Mouse (Mus musculus) mouse trophoblast stem cell (cell line): ENCODE data around the gene Slc23a2.

Experiments
- in situ Hi-C, 2 experiments: fragments of 300-500 bp; cut with MseI, MboI; formaldehyde crosslinking; loops; 2 replicates in 1 of 2; 3 replicates in 1 of 2; pipeline ENCODE4 v1.15.1; 2025

The Slc23a2 gene

GRCm38 (mm10) chr2:132051798-132052197 is 93.1 kb downstream of the Slc23a2 start:
- in situ Hi-C loops = no loop called here

DNA sequence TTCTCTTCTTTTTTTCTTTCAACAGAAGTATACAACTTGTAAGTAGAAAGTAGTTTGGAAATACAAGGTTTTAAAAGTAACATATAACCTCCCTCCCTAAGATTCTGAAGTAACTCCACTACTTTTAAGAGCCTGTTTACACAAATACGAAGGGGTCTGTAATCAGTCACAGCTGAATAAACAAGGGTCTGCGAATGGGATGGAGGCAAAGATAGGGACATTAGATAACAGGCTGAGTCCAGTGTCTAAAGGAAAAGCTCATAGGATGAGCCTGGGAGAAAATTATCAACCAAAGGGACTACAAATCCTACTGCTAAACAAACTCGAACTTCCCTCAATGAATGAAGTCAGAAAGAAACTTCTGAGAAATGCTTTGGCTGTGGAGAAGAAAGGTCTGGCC is 95.0 kb downstream of the Slc23a2 start:
- in situ Hi-C loops = no loop called here

- in situ Hi-C loops = no loop called here
Observed at GRCm38 (mm10) chr2:132049491-132049890, 95.4 kb downstream of the Slc23a2 start.

DNA sequence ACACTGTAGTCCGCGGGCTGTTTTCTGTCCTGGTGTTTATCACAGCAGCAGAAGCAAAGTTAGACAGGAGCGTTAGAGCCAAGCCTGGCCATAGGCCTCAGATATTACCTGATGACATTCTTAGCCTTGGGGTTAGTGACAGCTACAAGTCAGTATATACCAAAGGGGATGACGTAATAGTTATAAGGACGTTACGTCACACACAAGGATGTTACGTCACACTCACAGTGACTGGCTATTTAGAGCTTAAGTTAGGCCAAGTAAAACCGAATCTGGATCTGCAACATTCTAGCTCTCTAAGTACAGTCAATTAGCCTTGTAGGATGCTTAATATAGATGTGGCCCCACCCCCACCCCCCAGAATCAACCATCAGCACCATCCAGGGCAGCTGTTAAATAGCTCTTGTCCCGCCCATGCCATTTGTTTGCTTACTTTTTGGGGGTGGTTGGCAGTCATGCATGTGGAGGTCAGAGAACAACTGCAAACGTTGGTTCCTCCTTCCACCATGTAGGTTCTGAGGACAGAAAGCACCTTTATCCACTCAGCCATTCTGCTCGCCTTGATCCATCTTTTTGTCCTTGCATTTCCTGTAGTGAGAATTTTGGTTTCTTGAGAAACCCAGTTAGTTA is 96.7 kb downstream of the Slc23a2 start:
- in situ Hi-C loops = no loop called here

GRCm38 (mm10) chr2:132047364-132047763 is 97.5 kb downstream of the Slc23a2 start:
- in situ Hi-C loops = no loop called here

DNA sequence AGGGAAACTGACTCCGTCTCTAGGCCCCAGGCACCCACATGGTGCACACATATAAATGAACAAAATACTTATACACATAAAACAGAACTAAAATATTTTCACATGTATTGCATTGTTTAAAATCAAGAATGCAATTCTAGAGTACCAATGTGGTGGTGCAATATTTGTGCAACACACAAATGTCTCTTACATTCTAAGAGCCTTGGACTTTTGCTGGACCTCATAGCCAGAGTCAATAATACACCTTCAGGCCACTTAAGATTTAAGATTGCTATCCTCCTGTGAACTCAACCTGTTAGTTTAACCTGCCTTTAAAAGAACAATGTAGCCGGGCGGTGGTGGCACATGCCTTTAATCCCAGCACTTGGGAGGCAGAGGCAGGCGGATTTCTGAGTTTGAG is 98.2 kb downstream of the Slc23a2 start:
- in situ Hi-C loops = no loop called here

DNA sequence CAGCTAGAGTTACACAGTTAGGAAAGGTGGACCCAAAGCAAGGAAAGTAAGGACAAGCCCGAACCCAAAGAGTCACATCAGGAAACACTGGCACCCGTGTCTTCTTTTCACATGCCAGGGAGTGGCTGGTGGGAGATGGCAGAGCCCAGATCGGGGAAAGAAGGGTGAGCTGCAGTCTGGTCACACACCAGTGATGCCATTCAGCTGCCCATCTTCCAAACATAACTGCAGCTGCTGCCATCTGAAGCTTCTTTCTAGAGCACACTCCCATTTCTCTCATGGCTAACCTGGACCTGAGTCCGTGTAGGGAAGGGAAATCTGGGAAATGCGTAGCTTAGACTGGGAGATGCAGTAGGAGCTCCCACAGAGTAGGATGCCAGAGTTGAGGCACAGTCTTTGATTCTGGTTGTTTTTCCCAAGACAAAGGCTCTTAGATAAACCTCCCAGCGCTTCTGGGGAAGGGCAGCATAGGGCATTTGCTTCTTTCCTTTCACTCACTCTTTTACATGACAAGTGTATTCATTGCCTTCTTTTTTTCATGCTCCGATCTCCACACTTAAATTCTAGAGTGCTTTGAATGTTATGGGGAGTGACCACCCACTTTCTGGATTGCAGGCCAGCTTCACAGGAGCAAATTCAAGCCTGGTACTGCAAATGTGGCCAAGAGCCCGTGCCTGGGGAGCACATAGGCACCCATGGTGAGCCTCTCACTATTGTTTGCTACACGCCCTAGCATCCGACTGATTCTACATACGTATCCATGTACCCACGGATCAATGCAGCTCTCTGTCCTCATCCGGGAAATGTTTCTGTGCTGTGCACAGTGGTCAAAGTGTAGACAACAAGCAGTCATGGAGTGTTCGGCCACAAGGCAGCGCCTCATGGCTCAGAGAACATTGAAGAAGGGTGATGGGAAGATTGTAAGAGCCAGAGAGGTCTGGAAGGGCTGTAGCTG is 100.3 kb downstream of the Slc23a2 start:
- in situ Hi-C loops = no loop called here

DNA sequence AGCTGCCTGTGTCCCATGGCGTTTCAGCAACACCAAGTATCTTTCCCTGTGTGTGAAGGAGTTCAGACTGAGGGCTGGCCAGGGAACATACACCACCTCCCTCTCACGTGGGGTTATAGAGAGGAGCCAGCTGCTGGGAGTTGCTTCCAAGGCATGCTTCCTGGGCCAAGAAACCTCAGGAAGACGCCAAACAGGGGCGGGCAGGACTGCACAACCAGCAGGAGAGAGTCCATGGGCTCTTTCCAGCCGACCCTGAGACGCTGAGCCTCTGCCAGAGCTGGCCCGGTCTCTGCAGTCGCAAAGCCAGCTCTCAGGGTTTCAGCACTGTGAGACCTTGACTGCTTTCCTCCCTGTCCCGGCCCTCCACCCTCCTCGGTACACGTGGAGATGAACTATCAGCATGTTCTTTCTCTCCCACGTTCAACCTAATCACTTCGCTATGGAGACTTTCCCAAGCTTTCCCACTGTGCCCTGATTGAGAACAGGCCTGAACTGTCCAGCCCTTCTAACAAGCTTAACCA is 101.7 kb downstream of the Slc23a2 start:
- in situ Hi-C loops = no loop called here

DNA sequence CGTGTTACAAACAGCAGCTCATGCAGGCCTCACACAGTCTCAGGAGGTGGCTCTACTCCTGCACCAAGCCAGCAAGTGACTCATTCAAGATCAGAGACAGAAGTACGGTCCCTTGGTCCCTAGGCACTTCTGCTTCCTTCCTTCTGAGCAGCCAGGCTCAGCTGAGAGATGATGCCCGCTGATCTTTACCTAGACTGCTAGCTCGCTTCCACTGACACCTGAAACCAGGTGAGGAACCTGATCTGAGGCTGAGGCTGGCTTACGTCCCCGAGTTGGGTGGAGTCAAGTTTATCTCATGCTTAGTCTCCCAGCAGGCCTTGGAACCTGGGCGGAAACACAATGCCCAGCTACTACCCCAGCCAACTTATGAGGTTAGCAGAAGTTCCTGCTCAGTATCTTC is 105.0 kb downstream of the Slc23a2 start:
- in situ Hi-C loops = no loop called here

GRCm38 (mm10) chr2:132036326-132036725 is 108.6 kb downstream of the Slc23a2 start:
- in situ Hi-C loops = no loop called here

DNA sequence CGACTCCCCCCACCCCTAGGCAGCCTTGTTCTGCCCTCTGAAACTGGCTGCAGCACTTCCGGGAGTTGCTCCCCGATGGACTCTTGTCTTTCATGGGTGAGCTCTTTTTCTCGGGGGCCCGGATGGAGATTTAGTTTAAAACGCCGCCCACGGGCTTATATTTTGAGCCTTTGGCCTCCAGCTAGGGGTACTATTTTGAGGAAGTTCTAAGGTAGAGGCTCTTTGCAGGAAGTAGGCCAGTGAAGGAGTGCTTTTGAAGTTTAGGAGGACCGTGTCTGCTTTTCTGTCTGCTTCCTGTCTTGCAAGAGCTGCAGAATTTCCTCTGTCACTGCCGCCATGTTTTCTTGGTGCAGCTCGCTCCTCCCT is 109.5 kb downstream of the Slc23a2 start:
- in situ Hi-C loops = no loop called here

- in situ Hi-C loops = no loop called here
Observed at GRCm38 (mm10) chr2:132034590-132035469, 110.1 kb downstream of the Slc23a2 start.

GRCm38 (mm10) chr2:132031364-132032095 is 113.4 kb downstream of the Slc23a2 start:
- in situ Hi-C loops = no loop called here

- in situ Hi-C loops = no loop called here
Observed at GRCm38 (mm10) chr2:132030418-132031363, 114.2 kb downstream of the Slc23a2 start.

DNA sequence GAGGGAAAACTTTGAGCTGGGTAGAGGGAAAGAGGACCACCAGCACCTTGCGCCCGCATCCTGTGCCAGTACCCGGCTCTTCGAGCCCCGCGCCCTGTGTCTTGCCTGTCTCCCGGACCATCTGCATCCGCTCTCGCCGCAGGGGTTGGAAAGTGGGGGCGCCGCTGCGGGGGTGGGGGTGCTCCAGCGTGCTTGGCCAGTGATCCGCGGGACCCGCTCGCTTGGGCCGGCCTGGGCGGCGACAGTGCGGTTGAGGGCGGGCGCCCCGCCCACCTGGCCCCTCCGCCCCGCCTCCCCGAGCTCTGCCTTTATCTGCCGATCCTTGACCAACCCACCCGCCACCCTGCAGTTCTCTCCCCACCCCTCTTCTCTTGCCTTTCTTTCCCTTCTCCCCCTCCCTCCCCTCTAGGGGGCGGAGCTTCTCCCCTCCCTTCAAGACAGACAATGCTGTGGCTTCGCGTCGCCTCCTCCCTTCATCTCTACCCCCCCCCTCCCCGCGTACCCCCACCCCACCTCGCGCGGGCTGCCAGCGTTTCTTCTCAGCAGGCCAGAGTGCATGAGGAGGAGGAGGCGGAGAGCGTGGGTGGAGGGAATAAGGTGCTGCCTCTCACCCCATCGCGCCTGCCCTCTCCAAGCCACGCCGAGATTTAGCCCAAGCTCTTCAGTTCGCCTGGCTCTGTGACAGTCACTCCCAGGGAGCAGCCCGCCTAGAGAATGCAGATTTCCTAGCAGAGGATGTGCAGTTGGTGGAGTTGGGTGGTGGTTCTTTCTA is 115.1 kb downstream of the Slc23a2 start, which contains the start of gene Rassf2:
Gene Rassf2 (minus strand): TSS at position 613 of the 772 bp plus-strand sequence.
- in situ Hi-C loops = no loop called here

DNA sequence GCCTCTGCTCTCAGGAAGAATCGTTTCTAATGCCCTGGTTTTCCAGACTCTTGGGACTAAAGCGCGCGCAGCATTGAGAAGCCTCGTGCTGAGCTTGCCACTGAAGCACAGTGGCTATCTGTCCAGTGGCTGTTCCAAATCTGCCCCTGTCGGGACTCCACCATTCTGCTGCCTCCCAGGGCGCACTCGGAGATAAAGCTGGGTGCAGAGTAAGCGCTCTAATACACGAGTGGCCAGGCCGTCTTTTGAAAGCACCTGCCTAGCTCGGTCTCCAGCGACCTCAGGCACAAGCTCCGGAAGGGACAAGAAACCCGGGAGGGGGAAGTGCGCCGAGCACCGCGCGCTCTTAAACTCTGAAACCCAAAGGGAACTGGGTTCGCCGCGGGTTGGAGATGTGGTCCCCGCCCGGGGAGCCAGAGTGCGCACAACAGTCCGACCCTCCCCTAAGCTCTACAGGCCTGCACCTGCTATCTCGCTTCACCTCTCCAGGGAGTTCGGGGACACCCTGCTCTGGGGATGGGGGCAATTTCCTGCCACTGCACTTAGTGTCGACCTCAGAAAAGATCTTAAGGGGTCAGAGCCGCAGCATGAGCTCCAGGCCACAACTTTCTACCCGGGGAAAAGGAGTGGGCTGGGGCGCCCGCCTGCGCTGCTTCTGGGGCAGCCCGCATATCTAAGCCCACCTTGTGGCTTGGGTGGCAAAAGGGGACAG is 115.9 kb downstream of the Slc23a2 start:
- in situ Hi-C loops = no loop called here

DNA sequence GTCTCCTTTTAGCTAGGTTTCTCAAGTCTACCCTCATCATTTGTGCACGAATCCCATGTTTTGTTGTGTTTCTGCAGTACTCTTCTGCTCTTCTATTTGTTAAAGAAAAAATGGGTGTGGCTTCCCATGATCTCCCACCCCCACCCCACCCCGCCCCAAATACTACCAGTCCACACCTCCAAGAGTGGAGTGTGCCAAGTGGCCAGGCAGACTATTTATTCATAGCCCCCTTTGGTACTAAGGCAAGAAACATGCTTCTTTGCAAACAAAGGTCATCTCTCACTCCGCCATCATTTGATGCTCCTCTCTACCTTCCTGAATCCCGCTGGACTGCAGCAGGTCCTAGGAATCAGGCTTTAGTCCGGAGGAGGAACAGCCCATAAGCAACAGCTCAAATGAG is 116.8 kb downstream of the Slc23a2 start:
- in situ Hi-C loops = no loop called here

- in situ Hi-C loops = no loop called here
Observed at GRCm38 (mm10) chr2:132027366-132027765, 117.5 kb downstream of the Slc23a2 start.
